Mouse (Mus musculus) C2C12 (cell line): ENCODE results near the gene Cbarp. TPM values are rescaled to one million over a fixed set of nuclear protein-coding genes. Genes with fewer than 3 reads are reported as not detected.

Experiments
- H3K27me3 ChIP-seq: one replicate; pipeline ENCODE4 v1.6.1; 2011; ENCODE audit not compliant: control insufficient read depth, insufficient read depth, insufficient read length
- H3K36me3 ChIP-seq: one replicate; pipeline ENCODE4 v1.6.1; 2011; ENCODE audit not compliant: control insufficient read depth, insufficient read depth
- H3K4me3 ChIP-seq: one replicate; pipeline ENCODE4 v1.5.1; 2011; ENCODE audit warnings: mild to moderate bottlenecking, control low read depth; ENCODE audit not compliant: poor library complexity, insufficient read depth, severe bottlenecking
- H3K79me2 ChIP-seq: one replicate; pipeline ENCODE4 v1.6.1; 2011; ENCODE audit not compliant: control insufficient read depth, insufficient read depth
- H3K79me3 ChIP-seq: one replicate; pipeline ENCODE4 v1.6.1; 2011; ENCODE audit warnings: low read depth, control low read depth
- H3ac ChIP-seq: one replicate; pipeline ENCODE3; 2011; ENCODE audit warnings: low read depth; ENCODE audit not compliant: control insufficient read depth, insufficient read length
- CEBPB ChIP-seq: IDR thresholded peaks from one replicate; pipeline ENCODE4 v1.6.1; 2011; ENCODE audit warnings: low read depth, mild to moderate bottlenecking, control low read depth, moderate library complexity
- CTCF ChIP-seq: IDR thresholded peaks from one replicate; pipeline ENCODE4 v1.5.1; 2011; ENCODE audit not compliant: control insufficient read depth, insufficient read depth, insufficient read length
- FOSL1 ChIP-seq: IDR thresholded peaks from one replicate; pipeline ENCODE4 v1.8.0; 2011; ENCODE audit warnings: mild to moderate bottlenecking, low read length; ENCODE audit not compliant: poor library complexity, insufficient read depth, severe bottlenecking
- MAX ChIP-seq: IDR thresholded peaks from one replicate; pipeline ENCODE4 v1.6.1; 2011; ENCODE audit warnings: mild to moderate bottlenecking, control low read depth
- MYOD1 ChIP-seq: IDR thresholded peaks from one replicate; pipeline ENCODE4 v1.6.1; 2011; ENCODE audit warnings: low read depth; ENCODE audit not compliant: control insufficient read depth, insufficient read length
- MYOG ChIP-seq: IDR thresholded peaks from one replicate; pipeline ENCODE4 v1.6.1; 2011; ENCODE audit not compliant: control insufficient read depth, insufficient read length; ENCODE audit errors: extremely low read depth
- USF1 ChIP-seq: IDR thresholded peaks from one replicate; pipeline ENCODE4 v1.6.1; 2011; ENCODE audit warnings: low read depth, mild to moderate bottlenecking, control low read depth, moderate library complexity
- polyA plus RNA-seq: library from polyadenylated mRNA; unstranded; fragments of >200 nt; fragmentation: generic; extraction: Trizol; gene quantifications from one replicate; pipeline ENCODE4 v1.2.1, GENCODE M21; 2012; ENCODE audit warnings: missing spikeins

Cbarp gene
- polyA plus RNA-seq, 1 experiment: 12.1 TPM

- H3K79me3 ChIP-seq: peaks cover 40% of the 10 kb centered on the region
- H3K4me3 ChIP-seq: no peak overlapping the region
- peaks cover 66% of the 10 kb centered on the region for H3K79me2 ChIP-seq
- no peak for TF ChIP-seq MAX
- no peak for TF ChIP-seq FOSL1
- TF ChIP-seq CEBPB: no peak
- TF ChIP-seq USF1: no peak
- TF ChIP-seq CTCF: peak; percentile 85
- TF ChIP-seq MYOG: no peak
- H3K36me3 ChIP-seq: peaks cover 40% of the 10 kb centered on the region
- H3K27me3 ChIP-seq: no peaks in the 10 kb centered on the region
- peak overlapping the region; percentile 25 for H3ac ChIP-seq
Observed at GRCm38 (mm10) chr10:80144864-80145838, 4.5 kb upstream of the Cbarp start.

- H3K79me3 ChIP-seq: peaks cover 33% of the 10 kb centered on the region
- H3K4me3 ChIP-seq: no peak overlapping the region
- no peak overlapping the region for H3ac ChIP-seq
- H3K36me3 ChIP-seq: peaks cover 34% of the 10 kb centered on the region
- peaks cover 56% of the 10 kb centered on the region for H3K79me2 ChIP-seq
- TF ChIP-seq MYOD1: no peak
- TF ChIP-seq CTCF: no peak
- no peak for TF ChIP-seq MAX
- no peak for TF ChIP-seq MYOG
- TF ChIP-seq FOSL1: no peak
- TF ChIP-seq CEBPB: no peak
- TF ChIP-seq USF1: no peak
- H3K27me3 ChIP-seq: no peaks in the 10 kb centered on the region
Observed at GRCm38 (mm10) chr10:80144159-80144558, 3.5 kb upstream of the Cbarp start.

- Histone ChIP-seq H3K27me3 (no peaks in the 10 kb centered on the region), H3K79me3 (peaks cover 33% of the 10 kb centered on the region), H3K36me3 (peaks cover 34% of the 10 kb centered on the region), H3K79me2 (peaks cover 51% of the 10 kb centered on the region), H3ac (peak overlapping the region; percentile 26), H3K4me3 (no peak overlapping the region)
- TF ChIP-seq FOSL1 (no peak), MYOG (no peak), USF1 (no peak), MAX (no peak), MYOD1 (no peak), CEBPB (no peak), CTCF (no peak)
Observed at GRCm38 (mm10) chr10:80143664-80144063, 3.0 kb upstream of the Cbarp start.

- H3K4me3 ChIP-seq: peak overlapping the region; percentile 79
- H3K36me3 ChIP-seq: peaks cover 34% of the 10 kb centered on the region
- no peaks in the 10 kb centered on the region for H3K27me3 ChIP-seq
- no peak for TF ChIP-seq MAX
- TF ChIP-seq FOSL1: no peak
- TF ChIP-seq MYOD1: no peak
- TF ChIP-seq CEBPB: no peak
- no peak for TF ChIP-seq CTCF
- TF ChIP-seq USF1: no peak
- TF ChIP-seq MYOG: no peak
- peaks cover 49% of the 10 kb centered on the region for H3K79me2 ChIP-seq
- H3K79me3 ChIP-seq: peaks cover 33% of the 10 kb centered on the region
- H3ac ChIP-seq: peak overlapping the region; percentile 99
Observed at GRCm38 (mm10) chr10:80142530-80142925, 1.9 kb upstream of the Cbarp start.

- H3ac ChIP-seq: peak overlapping the region; percentile 99
- TF ChIP-seq MYOD1: no peak
- TF ChIP-seq MAX: peak; percentile 94
- no peak for TF ChIP-seq CEBPB
- peaks cover 34% of the 10 kb centered on the region for H3K36me3 ChIP-seq
- H3K27me3 ChIP-seq: no peaks in the 10 kb centered on the region
- peaks cover 33% of the 10 kb centered on the region for H3K79me3 ChIP-seq
- H3K79me2 ChIP-seq: peaks cover 49% of the 10 kb centered on the region
- peak overlapping the region; percentile 79 for H3K4me3 ChIP-seq
Observed at GRCm38 (mm10) chr10:80141786-80142529, 1.3 kb upstream of the Cbarp start.

- Histone ChIP-seq H3K79me3 (peaks cover 29% of the 10 kb centered on the region), H3K4me3 (no peak overlapping the region), H3K36me3 (peaks cover 28% of the 10 kb centered on the region), H3ac (peak overlapping the region; percentile 39), H3K27me3 (no peaks in the 10 kb centered on the region), H3K79me2 (peaks cover 42% of the 10 kb centered on the region)
- no peak for TF ChIP-seq USF1
- TF ChIP-seq FOSL1: no peak
- TF ChIP-seq MAX: peak; percentile 66
- no peak for TF ChIP-seq CEBPB
- no peak for TF ChIP-seq MYOD1
- no peak for TF ChIP-seq MYOG
- peak; percentile 87 for TF ChIP-seq CTCF
Observed at GRCm38 (mm10) chr10:80141243-80141642, 608 bp upstream of the Cbarp start.
